Mouse (Mus musculus) gastrocnemius, adult 8-10 months (tissue): Measurements from ENCODE around the gene Gm11007. TPM values are rescaled to one million over a fixed set of nuclear protein-coding genes. Genes with fewer than 3 reads are reported as not detected.
"Not testable (repeated sequence)": the region's sequence is repeated elsewhere in the genome, so short reads cannot be mapped to it uniquely, and the experiment has no call there.

Experiments
- DNase-seq, 2 experiments: peaks; one replicate each; pipeline ENCODE4 v3.0.0; 2022; ENCODE audit warnings: low spot score in 2 of 2
- total RNA-seq, 4 experiments: library from RNA; stranded (reverse); gene quantifications; 2 replicates each; pipeline ENCODE4 v1.2.4; 2022

Gene Gm11007
- total RNA-seq, result not detected

DNA sequence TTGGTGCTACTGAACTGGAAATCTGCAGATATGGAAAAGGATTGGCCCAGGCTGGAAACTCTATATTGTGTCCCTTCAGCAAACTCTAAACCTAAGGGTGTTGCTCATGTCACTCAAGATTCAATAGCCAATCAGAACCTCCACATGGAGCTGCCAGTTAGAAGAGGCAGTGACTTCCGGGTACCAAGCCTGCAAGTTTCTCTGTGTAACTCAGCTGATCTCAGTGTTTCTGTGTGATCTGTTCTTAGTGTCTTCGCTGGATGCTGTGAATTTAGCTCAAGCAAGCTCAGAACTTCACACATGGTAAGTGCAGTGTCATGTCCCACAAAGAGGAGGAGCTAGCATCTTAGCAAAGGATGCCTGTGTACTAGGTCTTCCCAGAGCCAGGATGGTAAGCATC is at the start of gene Gm11007:
Gene Gm11007, plus strand, starts transcription at position 301 of the 400 bp plus-strand sequence.
- not testable (repeated sequence) for DNase-seq

Other genes with a start within 250 kb of the Gm11007 start
- 1 to 10 TPM; 1.7 to 5.6 (median 2.6) TPM for gene Gm4724, start 208.2 kb upstream of the Gm11007 start, total RNA-seq
- 1 to 10 TPM; 4.0 to 6.4 (median 4.6) TPM for gene Zfp965, start 174.0 kb upstream of the Gm11007 start, total RNA-seq
- gene Zfp969, start 59.7 kb downstream of the Gm11007 start, total RNA-seq, result 10 to 100 TPM in 1 of 4 experiments, 1 to 10 TPM in 2, not detected in 1; 6.6 to 10.3 (median 7.4) TPM
- not detected for gene Gm2007, start 97.6 kb downstream of the Gm11007 start, total RNA-seq
- 10 to 100 TPM in 2 of 4 experiments, 1 to 10 TPM in 2; 1.4 to 13.3 (median 10.3) TPM for gene Gm14288, start 157.1 kb downstream of the Gm11007 start, total RNA-seq
- 10 to 100 TPM; 10.5 to 18.2 (median 15.5) TPM for gene Gm6710, start 225.2 kb downstream of the Gm11007 start, total RNA-seq